Comparison of ENCODE assay signal across 9 mouse cellular contexts in the genomic region with DNA sequence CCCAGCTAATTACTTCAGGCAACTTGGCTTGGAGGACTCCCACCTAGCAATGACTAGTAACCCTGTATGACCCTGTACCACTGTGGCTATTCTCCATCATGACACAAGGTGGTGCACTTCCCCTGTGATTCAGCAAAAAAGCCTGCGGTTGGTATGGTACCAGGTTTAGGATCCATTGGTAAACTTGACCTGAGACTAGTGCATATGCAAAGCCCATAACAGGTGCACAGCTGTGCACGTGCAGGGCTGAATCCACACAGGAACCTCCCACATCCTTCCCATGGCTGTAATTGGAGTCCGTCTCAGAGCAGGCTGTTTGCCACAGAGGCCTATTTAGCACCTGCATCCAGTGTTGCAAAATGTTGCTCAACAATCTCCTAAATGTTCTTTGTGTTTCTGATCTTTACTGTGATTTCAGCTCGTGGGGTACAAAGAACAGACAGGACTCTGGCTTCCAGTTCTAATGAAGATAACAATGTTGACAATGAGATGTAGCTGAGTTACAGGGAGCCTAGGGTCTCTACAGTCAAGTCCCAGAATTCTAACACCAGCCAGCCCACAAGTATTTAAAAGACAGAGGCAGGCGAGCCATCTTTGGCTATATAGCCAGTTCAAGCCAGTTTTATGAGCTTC. TPM values are rescaled to one million over a fixed set of nuclear protein-coding genes. Genes with fewer than 3 reads are reported as not detected.
DNase-seq lines count a peak whose midpoint lies in the region; ATAC-seq and TF ChIP-seq lines count a peak whose summit lies in the region.
"Had no signal": no experiment of that assay in that cellular context is flagged by ENCODE, and none has a peak within 500 bp of the region (broad histone marks: within the 10 kb centered on the region; RNA-seq: fewer than 3 reads in every experiment).

No protein-coding gene starts in this region.

- H3K9ac ChIP-seq in embryonic facial prominence, embryonic 15.5 days = no peak overlapping the region
- H3K9ac ChIP-seq in hindbrain, embryonic 11.5 days (ENCODE audit: low read depth, low read length) = no peak overlapping the region
- H3K9ac ChIP-seq in stomach, postnatal 0 days (ENCODE audit: low read length) = no peak overlapping the region
- H3K9ac ChIP-seq: embryonic facial prominence, embryonic 12.5 days had no signal

- H3K4me2 ChIP-seq in embryonic facial prominence, embryonic 15.5 days (replicated peaks) = no peak overlapping the region
- no peak overlapping the region for H3K4me2 ChIP-seq in hindbrain, embryonic 11.5 days (replicated peaks; ENCODE audit: low read depth, low read length)
- H3K4me2 ChIP-seq in stomach, postnatal 0 days (replicated peaks; ENCODE audit: low read depth) = no peak overlapping the region
- H3K4me2 ChIP-seq: embryonic facial prominence, embryonic 12.5 days had no signal

- H3K4me3 ChIP-seq in left cerebral cortex, adult 2 months = no peak overlapping the region
- H3K4me3 ChIP-seq in embryonic facial prominence, embryonic 15.5 days (replicated peaks) = no peak overlapping the region
- no peak overlapping the region for H3K4me3 ChIP-seq in hindbrain, embryonic 11.5 days (ENCODE audit: low read depth, low read length)
- no peak overlapping the region for H3K4me3 ChIP-seq in stomach, postnatal 0 days (ENCODE audit: low read depth, low read length)
- H3K4me3 ChIP-seq: embryonic facial prominence, embryonic 12.5 days had no signal

- peak; percentile 63; the same call in 1 of the 2 replicates for ATAC-seq in embryonic facial prominence, embryonic 15.5 days (ENCODE audit: insufficient number of reproducible peaks, low FRiP score, low TSS enrichment, low read depth)
- ATAC-seq in hindbrain, embryonic 11.5 days (ENCODE audit: low FRiP score) = peak; percentile 60; the same call in 1 of the 2 replicates
- peak; percentile 92 for ATAC-seq in stomach, postnatal 0 days (ENCODE audit: low FRiP score, low TSS enrichment)

- no peaks in the 10 kb centered on the region for H3K9me3 ChIP-seq in embryonic facial prominence, embryonic 15.5 days (replicated peaks)
- H3K9me3 ChIP-seq in hindbrain, embryonic 11.5 days (ENCODE audit: control insufficient read depth, low read length) = no peaks in the 10 kb centered on the region
- H3K9me3 ChIP-seq in stomach, postnatal 0 days (ENCODE audit: control insufficient read depth, low read length) = no peaks in the 10 kb centered on the region
- H3K9me3 ChIP-seq: embryonic facial prominence, embryonic 12.5 days had no signal

- TF ChIP-seq CTCF in left cerebral cortex, adult 2 months (IDR thresholded peaks at IDR 0.05) = peak; percentile 74
- TF ChIP-seq CTCF in stomach, postnatal 0 days (IDR thresholded peaks at IDR 0.05; ENCODE audit: low read depth) = peak; percentile 91

- no peaks in the 10 kb centered on the region for H3K4me1 ChIP-seq in embryonic facial prominence, embryonic 15.5 days
- H3K4me1 ChIP-seq in hindbrain, embryonic 11.5 days (replicated peaks; ENCODE audit: control insufficient read depth, insufficient read depth, low read length) = no peaks in the 10 kb centered on the region
- no peaks in the 10 kb centered on the region for H3K4me1 ChIP-seq in stomach, postnatal 0 days (replicated peaks; ENCODE audit: control insufficient read depth, insufficient read depth)
- H3K4me1 ChIP-seq: embryonic facial prominence, embryonic 12.5 days had no signal

- no peaks in the 10 kb centered on the region for H3K36me3 ChIP-seq in embryonic facial prominence, embryonic 15.5 days
- H3K36me3 ChIP-seq in hindbrain, embryonic 11.5 days (ENCODE audit: control insufficient read depth, insufficient read depth, low read length) = no peaks in the 10 kb centered on the region
- H3K36me3 ChIP-seq in stomach, postnatal 0 days (ENCODE audit: control insufficient read depth, insufficient read depth, low read length) = no peaks in the 10 kb centered on the region
- H3K36me3 ChIP-seq: embryonic facial prominence, embryonic 12.5 days had no signal

- WGBS in embryonic facial prominence, embryonic 15.5 days = 24% methylated on average over 5 of the region's 5 CpGs
- WGBS in hindbrain, embryonic 11.5 days = 42% methylated on average over 5 of the region's 5 CpGs
- WGBS in stomach, postnatal 0 days = 31% methylated on average over 5 of the region's 5 CpGs

- no peak overlapping the region for H3K27ac ChIP-seq in left cerebral cortex, adult 2 months
- no peak overlapping the region for H3K27ac ChIP-seq in embryonic facial prominence, embryonic 15.5 days (replicated peaks)
- no peak overlapping the region for H3K27ac ChIP-seq in hindbrain, embryonic 11.5 days (ENCODE audit: low read depth, low read length)
- no peak overlapping the region for H3K27ac ChIP-seq in stomach, postnatal 0 days (replicated peaks)
- H3K27ac ChIP-seq: embryonic facial prominence, embryonic 12.5 days had no signal

- TF ChIP-seq EP300 in stomach, postnatal 0 days (optimal IDR thresholded peaks at IDR 0.05) = no peak

- H3K27me3 ChIP-seq in embryonic facial prominence, embryonic 15.5 days = no peaks in the 10 kb centered on the region
- no peaks in the 10 kb centered on the region for H3K27me3 ChIP-seq in hindbrain, embryonic 11.5 days (ENCODE audit: control insufficient read depth, insufficient read depth, low read length)
- H3K27me3 ChIP-seq in stomach, postnatal 0 days (ENCODE audit: control insufficient read depth, insufficient read depth, low read length) = no peaks in the 10 kb centered on the region
- H3K27me3 ChIP-seq: embryonic facial prominence, embryonic 12.5 days had no signal

- intact Hi-C loops in left cerebral cortex, adult 2 months (cut with DNase I) = loop anchor here (2.0 to 5.0 kb wide), 2 partner anchors 61 to 242 kb away; partner anchors contain the start of gene Hsd17b6
- intact Hi-C loops in left cerebral cortex, postnatal 10 days (cut with DNase I) = loop anchor here (10.0 kb wide), 1 partner anchor 249 kb away; the partner anchor contains the start of gene Gls2

- peak in 1 of 2 experiments; percentile 28 for DNase-seq in left cerebral cortex, adult 2 months (ENCODE audit: extremely low spot score in 1 of 2, low spot score in 2 of 2)
- no peak for DNase-seq in left cerebral cortex, postnatal 10 days (ENCODE audit: extremely low spot score in 1 of 2, low spot score in 2 of 2)
- DNase-seq in adrenal gland, postnatal 10 days = peak; percentile 59
- peak; percentile 76 for DNase-seq in hindbrain, embryonic 11.5 days (ENCODE audit: low spot score)
- DNase-seq in layer of hippocampus, postnatal 14 days (ENCODE audit: low spot score in 2 of 2) = peak; percentile 28 to 49
- peak; percentile 24 to 53 for DNase-seq in lung, postnatal 4 days
- peak; percentile 73 for DNase-seq in stomach, postnatal 0 days (ENCODE audit: low spot score)

RNA-seq across cellular contexts. Expression of gene Sdr9c7, which starts 47.2 kb away (rescaled TPM):
- total RNA-seq in left cerebral cortex, adult 2 months (2021) = not detected
- total RNA-seq in left cerebral cortex, postnatal 10 days (2021) = not detected
- total RNA-seq in adrenal gland, postnatal 10 days (2021) = under 1 TPM; 0.42 to 0.45 TPM
- polyA plus RNA-seq in embryonic facial prominence, embryonic 15.5 days (2015; fragmentation: Nextera tagmentation; extraction: Ambion mirVana) = 5.5 and 6.7 TPM in 2 replicates
- not detected in 2 replicates for polyA plus RNA-seq in hindbrain, embryonic 11.5 days (2014; fragmentation: Nextera tagmentation; extraction: Ambion mirVana)
- total RNA-seq in layer of hippocampus, postnatal 14 days (2021) = under 1 TPM in 1 of 2 experiments, not detected in 1; 0.12 TPM
- polyA plus RNA-seq in stomach, postnatal 0 days (2015; fragmentation: Nextera tagmentation; extraction: Ambion mirVana) = 24.6 and 24.7 TPM in 2 replicates
- polyA plus RNA-seq: embryonic facial prominence, embryonic 12.5 days had no signal

RNA-seq across cellular contexts. Expression of gene Rdh7, which starts 56.9 kb away (rescaled TPM):
- not detected for total RNA-seq in left cerebral cortex, adult 2 months (2021)
- not detected for total RNA-seq in left cerebral cortex, postnatal 10 days (2021)
- total RNA-seq in adrenal gland, postnatal 10 days (2021) = 100 to 1,000 TPM in 1 of 2 experiments, 10 to 100 TPM in 1; 45.4 to 112 TPM
- polyA plus RNA-seq in embryonic facial prominence, embryonic 15.5 days (2015; fragmentation: Nextera tagmentation; extraction: Ambion mirVana) = not detected in 2 replicates
- not detected in 2 replicates for polyA plus RNA-seq in hindbrain, embryonic 11.5 days (2014; fragmentation: Nextera tagmentation; extraction: Ambion mirVana)
- not detected for total RNA-seq in layer of hippocampus, postnatal 14 days (2021)
- polyA plus RNA-seq in stomach, postnatal 0 days (2015; fragmentation: Nextera tagmentation; extraction: Ambion mirVana) = 1.9 and 2.1 TPM in 2 replicates
- polyA plus RNA-seq: embryonic facial prominence, embryonic 12.5 days had no signal

Comparison
In these comparisons a context has a peak if more than half of its experiments do, and no peak if none do; other contexts are left out.
1. DNase-seq: peak in adrenal gland, postnatal 10 days (single experiment), hindbrain, embryonic 11.5 days (single experiment), layer of hippocampus, postnatal 14 days (2 of 2), lung, postnatal 4 days (2 of 2) and stomach, postnatal 0 days (single experiment); none in left cerebral cortex, postnatal 10 days (0 of 2).
2. RNA of gene Rdh7, which starts 56.9 kb away (total RNA-seq): 45.4 to 112 TPM in adrenal gland, postnatal 10 days; not detected in left cerebral cortex, adult 2 months, not detected in left cerebral cortex, postnatal 10 days and not detected in layer of hippocampus, postnatal 14 days; every median in the first group is over 10 times any median in the second.
3. Peak in every context shown above with its lines, with median percentiles within 50 percentile points of each other: ATAC-seq.